Mouse (Mus musculus) kidney, embryonic 15.5 days (tissue): Measurements from ENCODE around the gene Prss38. TPM values are rescaled to one million over a fixed set of nuclear protein-coding genes. Genes with fewer than 3 reads are reported as not detected.

Experiments used
- ATAC-seq: fragments of 200-750 bp; cut with Nextera tagmentation; replicated peaks from 2 replicates; pipeline ENCODE4 v1.8.0; 2017; ENCODE audit warnings: moderate TSS enrichment; ENCODE audit not compliant: low FRiP score
- H3K27ac ChIP-seq: fragments of 300-500 bp; sonication (generic); 2 replicates; pipeline ENCODE4 v1.5.1; 2015; ENCODE audit warnings: mild to moderate bottlenecking, inconsistent platforms
- H3K27me3 ChIP-seq: fragments of 300-500 bp; sonication (generic); 2 replicates; pipeline ENCODE4 v1.6.1; 2015; ENCODE audit warnings: inconsistent platforms
- H3K36me3 ChIP-seq: fragments of 300-500 bp; sonication (generic); 2 replicates; pipeline ENCODE4 v1.6.1; 2015; ENCODE audit warnings: inconsistent platforms
- H3K4me1 ChIP-seq: fragments of 300-500 bp; sonication (generic); 2 replicates; pipeline ENCODE4 v1.6.1; 2015; ENCODE audit warnings: inconsistent platforms
- H3K4me2 ChIP-seq: fragments of 300-500 bp; sonication (generic); 2 replicates; pipeline ENCODE4 v1.6.1; 2015; ENCODE audit warnings: moderate library complexity, mild to moderate bottlenecking, inconsistent platforms
- H3K4me3 ChIP-seq: fragments of 300-500 bp; sonication (generic); replicated peaks from 2 replicates; pipeline ENCODE4 v1.5.1; 2015; ENCODE audit warnings: mild to moderate bottlenecking, inconsistent platforms
- H3K9ac ChIP-seq: fragments of 300-500 bp; sonication (generic); 2 replicates; pipeline ENCODE4 v1.6.1; 2015; ENCODE audit warnings: mild to moderate bottlenecking, inconsistent platforms
- H3K9me3 ChIP-seq: fragments of 300-500 bp; sonication (generic); replicated peaks from 2 replicates; pipeline ENCODE4 v1.6.1; 2016; ENCODE audit warnings: inconsistent platforms
- WGBS: fragments of 180-500 bp; shearing (Covaris S2); methylation state at CpG from one replicate; pipeline ENCODE4 v1.1.7; 2015; ENCODE audit warnings: mixed read lengths; 5-methylcytosine and 5-hydroxymethylcytosine counted together
- polyA plus RNA-seq: library from polyadenylated mRNA; unstranded; fragments of >200 nt; fragmentation: Nextera tagmentation; extraction: Ambion mirVana; gene quantifications from 2 replicates; pipeline ENCODE4 v1.2.1, GENCODE M21; 2015

The Prss38 gene
- not detected in 2 replicates for polyA plus RNA-seq

DNA sequence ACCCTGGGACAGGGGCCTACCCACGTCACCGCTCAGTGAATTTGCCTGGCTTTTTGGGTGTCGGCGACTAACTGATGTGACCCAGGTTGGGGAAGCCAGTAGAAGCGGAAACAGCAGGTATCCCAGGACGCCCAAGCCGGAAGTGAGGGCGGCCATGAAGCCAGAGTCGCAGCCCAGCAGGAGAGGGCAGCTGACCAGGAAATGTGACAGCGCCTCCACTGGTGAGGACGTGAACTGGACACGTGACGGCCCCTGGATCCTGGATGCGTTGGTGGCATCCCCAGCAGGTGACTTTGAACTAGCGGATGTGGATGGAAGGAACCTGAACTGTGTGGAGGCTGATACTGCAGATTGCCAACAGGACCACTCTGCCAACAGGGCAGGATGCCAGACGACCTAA is at the start of gene Prss38:
Gene Prss38 (minus strand): TSS at position 183 of the 400 bp plus-strand sequence.
- Histone ChIP-seq H3K4me1 (no peaks in the 10 kb centered on the region), H3K4me3 (no peak within 1 kb of the TSS), H3K4me2 (no peak within 1 kb of the TSS), H3K9ac (no peak within 1 kb of the TSS), H3K9me3 (no peaks in the 10 kb centered on the region), H3K36me3 (no peaks in the 10 kb centered on the region), H3K27ac (no peak within 1 kb of the TSS), H3K27me3 (no peaks in the 10 kb centered on the region)
- 78% methylated on average over 16 of the region's 16 CpGs for WGBS
- no peak for ATAC-seq

DNA sequence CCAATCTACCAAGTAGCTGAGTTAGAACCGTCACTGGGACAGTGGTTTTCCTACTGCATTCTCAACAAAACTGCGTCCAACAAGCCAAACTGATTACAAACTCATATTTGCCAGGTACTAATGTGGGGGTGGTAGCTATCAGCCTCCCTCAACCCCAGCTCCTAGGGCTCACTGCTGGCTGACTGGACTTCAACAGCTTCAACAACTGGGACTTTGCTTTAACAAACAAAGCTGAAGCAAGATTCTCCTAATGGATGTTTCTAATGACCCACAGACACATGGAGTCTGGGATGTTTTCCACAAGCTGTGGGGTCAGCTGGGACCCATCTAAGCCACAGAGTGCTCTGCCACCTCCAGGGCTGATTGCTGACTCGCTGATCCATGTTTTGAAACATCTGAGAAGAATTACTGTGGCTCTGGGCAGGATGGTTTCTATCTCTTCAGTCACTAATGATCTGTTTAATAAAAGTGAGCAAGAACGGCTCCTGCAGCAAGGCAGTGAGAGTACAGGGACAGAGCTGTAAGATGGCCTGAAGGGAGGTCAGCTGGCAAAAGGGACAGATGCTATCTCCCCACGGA is 47.6 kb upstream of the Prss38 start:
- H3K27me3 ChIP-seq, result no peaks in the 10 kb centered on the region
- no peak overlapping the region for H3K4me3 ChIP-seq
- no peak overlapping the region for H3K9ac ChIP-seq
- H3K27ac ChIP-seq, result no peak overlapping the region
- H3K4me1 ChIP-seq, result no peaks in the 10 kb centered on the region; the same call in 1 of the 2 replicates
- H3K36me3 ChIP-seq, result peaks cover 81% of the 10 kb centered on the region
- ATAC-seq, result no peak
- H3K4me2 ChIP-seq, result no peak overlapping the region
- WGBS, result 82% methylated on average over 5 of the region's 5 CpGs
- H3K9me3 ChIP-seq, result no peaks in the 10 kb centered on the region

DNA sequence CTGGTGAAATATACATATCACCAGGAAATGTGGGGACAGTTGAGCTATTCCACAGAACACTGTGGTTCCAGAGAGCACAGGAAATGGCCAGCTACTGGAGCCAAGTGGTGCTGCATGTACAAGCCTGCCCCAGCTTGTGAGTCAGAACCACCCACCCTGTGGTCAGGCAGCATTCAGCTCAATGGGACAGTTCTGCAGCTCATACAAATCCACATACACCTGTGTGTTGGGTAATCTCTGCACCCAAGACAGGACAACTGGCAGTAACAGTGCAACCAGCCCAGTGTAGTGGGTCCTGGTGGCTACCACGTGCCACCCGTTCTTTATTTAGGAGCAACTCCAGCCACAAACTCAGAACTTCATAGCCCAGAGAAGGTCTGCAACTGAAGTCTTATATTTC is 46.5 kb upstream of the Prss38 start:
- Histone ChIP-seq H3K27me3 (no peaks in the 10 kb centered on the region), H3K36me3 (peaks cover 75% of the 10 kb centered on the region), H3K4me2 (no peak overlapping the region), H3K4me1 (no peaks in the 10 kb centered on the region; the same call in 1 of the 2 replicates), H3K9me3 (no peaks in the 10 kb centered on the region), H3K4me3 (no peak overlapping the region), H3K27ac (no peak overlapping the region), H3K9ac (no peak overlapping the region)
- no peak for ATAC-seq
- 93% methylated on average over 2 of the region's 2 CpGs for WGBS

DNA sequence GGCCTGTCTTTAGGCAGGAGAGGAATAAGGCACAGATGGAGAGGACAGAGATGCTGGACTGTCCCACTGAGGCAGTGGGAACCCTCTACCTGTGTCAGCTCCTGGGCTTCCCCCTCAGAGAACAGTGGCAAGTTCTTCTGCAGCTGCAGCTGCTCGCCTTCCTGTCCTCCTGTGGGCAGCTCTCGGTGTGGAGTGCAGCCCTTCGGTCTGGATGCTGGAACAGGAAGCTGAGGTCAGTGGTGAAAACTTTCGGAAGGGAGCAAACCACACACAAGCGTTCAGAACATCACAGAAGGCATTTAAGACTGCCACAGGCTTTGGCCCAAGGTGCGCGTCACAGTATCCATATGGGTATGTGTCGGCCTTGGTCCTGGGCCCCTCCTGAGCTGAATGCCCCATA is 46.0 kb upstream of the Prss38 start:
- ATAC-seq, result no peak
- no peaks in the 10 kb centered on the region for H3K27me3 ChIP-seq

DNA sequence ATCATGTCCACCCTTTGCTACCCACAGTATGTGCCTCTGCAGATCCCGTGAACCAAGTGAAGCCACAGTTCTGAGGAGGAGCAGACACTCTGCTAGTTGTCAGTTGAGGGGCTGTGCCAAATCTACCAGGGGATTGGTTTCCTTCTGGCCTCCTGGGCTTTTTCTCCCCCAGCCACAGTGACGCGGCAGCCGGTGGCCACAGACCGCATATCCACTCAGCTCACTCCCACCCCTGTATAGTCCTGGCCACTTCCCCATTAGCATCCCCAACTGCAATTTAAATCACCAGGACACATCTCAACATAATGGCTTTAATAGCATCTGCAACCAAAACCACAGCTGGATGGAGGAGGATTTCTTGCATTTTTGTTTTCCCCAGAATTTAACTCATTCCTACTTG is 43.3 kb upstream of the Prss38 start:
- H3K9ac ChIP-seq, result no peak overlapping the region
- WGBS, result 54% methylated on average over 5 of the region's 5 CpGs
- H3K4me1 ChIP-seq, result no peaks in the 10 kb centered on the region; the same call in 1 of the 2 replicates
- H3K4me3 ChIP-seq, result no peak overlapping the region
- no peaks in the 10 kb centered on the region for H3K9me3 ChIP-seq
- peaks cover 58% of the 10 kb centered on the region for H3K36me3 ChIP-seq
- no peak overlapping the region for H3K27ac ChIP-seq
- no peaks in the 10 kb centered on the region for H3K27me3 ChIP-seq
- no peak overlapping the region for H3K4me2 ChIP-seq
- ATAC-seq, result no peak

More for the DNA sequence above, 46.0 kb upstream of the Prss38 start:
- no peak overlapping the region for H3K4me3 ChIP-seq
- H3K4me1 ChIP-seq, result no peaks in the 10 kb centered on the region; the same call in 1 of the 2 replicates
- no peaks in the 10 kb centered on the region for H3K9me3 ChIP-seq
- H3K27ac ChIP-seq, result no peak overlapping the region
- H3K36me3 ChIP-seq, result peaks cover 74% of the 10 kb centered on the region
- 76% methylated on average over 8 of the region's 8 CpGs for WGBS
- no peak overlapping the region for H3K9ac ChIP-seq
- H3K4me2 ChIP-seq, result no peak overlapping the region

DNA sequence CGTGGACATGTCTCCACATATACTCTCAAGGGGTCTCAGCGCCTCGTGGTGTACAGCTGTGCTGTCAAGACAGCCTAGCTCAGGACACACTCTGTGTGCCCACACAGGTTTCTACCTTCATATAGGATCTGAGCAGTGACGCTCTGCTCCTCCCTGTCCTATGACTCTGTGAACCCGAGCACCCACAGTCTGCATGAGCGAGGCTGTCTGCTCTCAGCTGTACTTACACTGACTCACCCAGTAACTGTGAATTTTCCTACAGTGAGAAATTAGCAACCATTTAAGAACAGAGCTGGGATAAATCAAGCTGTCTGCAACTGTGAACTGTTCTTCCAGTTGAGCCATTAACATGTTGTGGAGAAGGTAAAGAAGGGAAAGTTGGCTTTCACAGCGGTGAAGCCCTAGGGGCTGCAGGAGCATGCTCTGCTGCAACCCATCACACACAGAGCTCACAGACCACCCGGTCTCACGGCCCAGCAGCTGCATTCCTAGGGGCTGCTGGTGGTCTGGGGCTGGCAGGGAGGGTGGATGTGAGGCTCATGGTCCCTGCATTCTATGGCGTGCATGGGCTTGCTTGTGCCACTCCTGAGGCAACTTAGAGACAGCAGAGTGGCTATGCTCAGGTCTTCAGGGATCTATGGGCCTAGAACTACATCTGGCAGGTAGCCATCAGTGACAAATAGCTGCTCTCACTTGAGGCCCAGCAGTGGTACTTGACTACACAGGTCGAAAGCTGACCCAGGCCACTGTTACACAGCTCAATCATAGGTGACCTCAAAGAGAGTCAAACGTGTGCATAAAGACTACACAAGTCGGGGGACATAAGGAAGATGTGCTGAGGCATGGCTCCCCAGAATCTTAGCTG is 37.8 kb upstream of the Prss38 start:
- H3K9ac ChIP-seq, result no peak overlapping the region
- peaks cover 14% of the 10 kb centered on the region for H3K4me1 ChIP-seq
- H3K27ac ChIP-seq, result no peak overlapping the region
- no peak for ATAC-seq
- no peak overlapping the region for H3K4me3 ChIP-seq
- no peak overlapping the region for H3K4me2 ChIP-seq
- H3K9me3 ChIP-seq, result no peaks in the 10 kb centered on the region
- peaks cover 22% of the 10 kb centered on the region for H3K36me3 ChIP-seq
- H3K27me3 ChIP-seq, result no peaks in the 10 kb centered on the region
- 77% methylated on average over 13 of the region's 13 CpGs for WGBS

DNA sequence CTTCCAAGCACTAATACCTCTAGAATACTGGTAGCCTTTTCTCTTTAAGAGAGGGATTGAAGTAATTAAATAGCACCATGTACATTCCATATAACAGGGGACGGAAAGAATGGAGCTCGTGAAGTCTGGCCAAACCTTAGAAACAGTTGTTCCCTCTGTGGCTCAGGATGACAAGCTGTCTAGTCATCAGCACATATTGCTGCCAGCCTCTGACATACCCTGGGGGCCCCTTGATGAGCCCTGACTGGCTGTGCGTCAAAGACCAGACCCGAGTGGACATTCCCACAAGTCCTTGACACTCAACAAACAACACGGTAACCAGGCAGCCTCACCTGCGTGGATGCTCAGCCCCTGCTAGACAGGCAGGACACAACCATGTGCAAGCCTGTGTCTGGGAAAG is 36.6 kb upstream of the Prss38 start:
- 80% methylated on average over 6 of the region's 6 CpGs for WGBS
- Histone ChIP-seq H3K27me3 (no peaks in the 10 kb centered on the region), H3K9me3 (no peaks in the 10 kb centered on the region), H3K4me2 (no peak overlapping the region), H3K9ac (no peak overlapping the region), H3K4me1 (peaks cover 14% of the 10 kb centered on the region), H3K27ac (no peak overlapping the region), H3K36me3 (peaks cover 28% of the 10 kb centered on the region), H3K4me3 (no peak overlapping the region)
- no peak for ATAC-seq

DNA sequence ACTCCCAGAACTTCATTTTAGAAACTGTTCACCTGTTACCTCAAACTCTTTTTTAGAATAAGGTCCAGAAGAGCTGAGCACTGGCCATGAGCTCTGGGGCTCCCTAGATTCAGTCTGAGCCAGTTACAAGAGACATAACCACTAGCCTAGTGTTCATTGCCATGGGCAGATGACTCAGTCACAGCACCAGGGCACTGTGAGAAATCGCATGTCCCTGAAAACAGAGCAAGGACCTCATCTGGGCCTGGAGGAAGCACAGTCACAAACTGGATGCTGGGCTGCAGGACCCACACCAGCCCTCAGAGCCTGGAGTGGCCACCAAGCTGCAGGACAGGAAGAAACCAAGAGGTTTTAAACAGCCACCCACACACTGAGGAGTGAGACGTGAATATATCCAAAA is 35.4 kb upstream of the Prss38 start:
- H3K27me3 ChIP-seq, result no peaks in the 10 kb centered on the region
- peaks cover 35% of the 10 kb centered on the region for H3K36me3 ChIP-seq
- 79% methylated on average over 2 of the region's 2 CpGs for WGBS
- peaks cover 14% of the 10 kb centered on the region for H3K4me1 ChIP-seq
- H3K4me2 ChIP-seq, result no peak overlapping the region
- H3K4me3 ChIP-seq, result no peak overlapping the region
- H3K9ac ChIP-seq, result no peak overlapping the region
- no peak overlapping the region for H3K27ac ChIP-seq
- H3K9me3 ChIP-seq, result no peaks in the 10 kb centered on the region
- no peak for ATAC-seq

DNA sequence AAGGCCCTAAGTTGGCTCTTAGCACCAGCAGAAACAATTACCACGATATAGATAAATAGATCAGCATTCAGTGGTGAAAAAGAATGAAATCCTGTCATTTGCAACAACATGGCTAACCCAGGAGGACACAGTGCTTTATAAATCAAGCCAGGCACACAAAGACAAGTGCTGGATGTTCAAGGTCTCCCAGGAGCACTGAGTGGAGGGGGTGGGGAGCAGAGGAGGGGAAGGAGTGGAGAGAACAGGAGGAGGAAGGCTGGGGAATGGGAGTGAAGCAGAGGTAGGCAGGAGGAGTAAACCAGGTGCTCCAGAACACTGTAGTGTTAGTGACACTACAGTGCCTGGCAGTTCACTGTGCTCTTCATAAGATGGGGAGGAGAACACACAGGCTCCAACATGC is 30.3 kb upstream of the Prss38 start:
- Histone ChIP-seq H3K4me1 (peaks cover 14% of the 10 kb centered on the region), H3K4me3 (no peak overlapping the region), H3K36me3 (peaks cover 50% of the 10 kb centered on the region), H3K27me3 (no peaks in the 10 kb centered on the region), H3K27ac (no peak overlapping the region), H3K4me2 (no peak overlapping the region), H3K9ac (no peak overlapping the region), H3K9me3 (no peaks in the 10 kb centered on the region)
- ATAC-seq, result no peak
- WGBS, result 94% methylated on average over 1 of the region's 1 CpGs

DNA sequence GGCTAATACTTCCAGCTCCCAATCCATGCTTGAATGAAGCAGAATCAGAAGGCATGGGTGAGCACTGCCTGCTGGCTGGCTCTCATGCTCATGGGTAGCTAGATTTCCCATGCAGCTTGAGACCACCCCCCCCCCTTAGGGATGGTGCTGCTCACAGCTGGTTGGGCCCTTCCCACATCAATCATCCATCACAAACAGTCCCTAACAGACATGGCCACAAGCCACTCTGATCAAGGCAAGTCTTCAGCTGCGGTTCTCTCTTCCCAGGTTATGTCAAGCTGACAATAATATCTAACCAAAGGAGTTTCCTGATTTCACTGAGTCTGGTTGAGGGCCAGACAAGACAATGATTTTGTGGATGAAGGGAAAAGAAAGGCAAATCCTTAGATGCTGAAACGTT is 25.4 kb upstream of the Prss38 start:
- H3K36me3 ChIP-seq, result peaks cover 23% of the 10 kb centered on the region
- no peak overlapping the region for H3K4me3 ChIP-seq
- peaks cover 8% of the 10 kb centered on the region for H3K4me1 ChIP-seq
- ATAC-seq, result no peak
- WGBS, result 77% methylated on average over 2 of the region's 2 CpGs
- no peak overlapping the region for H3K4me2 ChIP-seq
- H3K9ac ChIP-seq, result no peak overlapping the region
- no peaks in the 10 kb centered on the region for H3K9me3 ChIP-seq
- H3K27ac ChIP-seq, result no peak overlapping the region
- no peaks in the 10 kb centered on the region for H3K27me3 ChIP-seq

DNA sequence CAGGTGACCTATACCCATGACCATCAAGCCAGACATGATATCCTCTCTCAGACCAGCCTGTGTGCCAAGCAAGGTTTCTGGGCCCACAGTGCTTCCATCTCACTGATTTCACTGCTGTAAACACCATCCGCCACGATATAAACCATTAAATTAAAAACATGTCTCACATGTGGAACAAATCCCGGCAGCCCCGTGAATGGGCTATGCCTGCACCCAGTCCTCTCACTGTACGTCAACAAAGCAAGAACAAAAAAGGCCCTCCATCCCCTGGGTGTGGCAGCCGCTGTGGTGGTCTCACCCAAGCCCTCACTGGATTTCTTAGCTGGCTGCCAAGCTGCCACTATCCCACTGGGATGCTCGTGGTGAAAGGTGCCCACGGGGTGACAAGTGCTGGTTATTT is 24.4 kb upstream of the Prss38 start:
- no peak overlapping the region for H3K9ac ChIP-seq
- H3K4me2 ChIP-seq, result no peak overlapping the region
- no peak overlapping the region for H3K27ac ChIP-seq
- peaks cover 14% of the 10 kb centered on the region; the same call in 1 of the 2 replicates for H3K36me3 ChIP-seq
- no peak overlapping the region for H3K4me3 ChIP-seq
- H3K27me3 ChIP-seq, result no peaks in the 10 kb centered on the region
- WGBS, result 83% methylated on average over 8 of the region's 8 CpGs
- H3K4me1 ChIP-seq, result peaks cover 8% of the 10 kb centered on the region
- H3K9me3 ChIP-seq, result no peaks in the 10 kb centered on the region
- ATAC-seq, result no peak

DNA sequence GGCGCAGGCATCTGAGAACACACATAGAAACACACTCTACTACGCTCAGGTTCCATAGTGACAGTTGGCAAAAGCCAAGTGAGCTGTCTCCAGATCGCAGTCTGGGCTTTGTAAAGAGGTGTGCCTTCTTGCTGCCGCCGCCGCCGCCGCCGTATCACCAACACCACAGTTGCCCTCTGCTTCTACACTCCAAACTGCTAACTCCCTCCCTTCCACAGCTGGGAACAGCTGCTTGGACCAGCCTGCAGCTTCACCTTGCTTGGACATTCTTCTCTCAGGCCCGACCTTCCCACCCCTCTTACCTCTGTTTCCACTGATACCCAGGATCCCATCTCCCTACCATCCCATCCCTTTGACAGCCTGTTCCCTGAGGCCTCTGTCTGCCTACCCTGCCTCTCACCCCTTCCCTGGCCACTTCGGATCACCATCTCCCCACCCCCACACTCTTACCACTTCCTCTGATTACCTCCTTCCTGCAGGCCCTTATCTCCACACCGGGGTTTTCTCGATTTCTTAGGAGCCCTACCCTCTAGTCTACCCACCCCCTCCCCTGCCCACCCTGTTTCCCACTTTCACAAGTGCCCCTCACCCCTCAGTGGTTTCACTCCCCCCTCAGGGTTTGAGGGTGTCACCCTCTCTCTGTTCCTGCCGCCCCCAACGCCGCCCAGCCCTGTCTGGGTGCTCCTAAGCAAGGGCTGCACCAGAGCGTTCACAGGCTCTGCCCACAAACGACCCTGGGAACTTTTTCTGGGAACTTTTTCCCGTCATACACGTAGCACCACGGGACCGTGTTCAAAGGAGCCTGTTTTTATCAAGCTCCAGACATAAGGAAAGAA is 22.3 kb upstream of the Prss38 start:
- Histone ChIP-seq H3K36me3 (peaks cover 5% of the 10 kb centered on the region; the same call in 1 of the 2 replicates), H3K27me3 (no peaks in the 10 kb centered on the region), H3K9me3 (no peaks in the 10 kb centered on the region), H3K4me1 (peaks cover 12% of the 10 kb centered on the region), H3K27ac (no peak overlapping the region), H3K9ac (no peak overlapping the region), H3K4me3 (no peak overlapping the region), H3K4me2 (no peak overlapping the region)
- ATAC-seq, result no peak
- 50% methylated on average over 22 of the region's 22 CpGs for whole genome bisulfite sequencing
